Mouse (Mus musculus): ENCODE results near the gene Gm21304. TPM values are rescaled to one million over a fixed set of nuclear protein-coding genes. Genes with fewer than 3 reads are reported as not detected.
"Not testable (repeated sequence)": the region's sequence is repeated elsewhere in the genome, so short reads cannot be mapped to it uniquely, and the experiment has no call there.

Gene Gm21304
- total RNA-seq (2012; rRNA removed), result not detected in 2 replicates
- not detected for polyA plus RNA-seq (2012; ENCODE audit: insufficient read depth in 1 of 2, insufficient read length in 2 of 2, low read depth in 1 of 2, low replicate concordance in 2 of 2, missing spikeins in 1 of 2)

DNA sequence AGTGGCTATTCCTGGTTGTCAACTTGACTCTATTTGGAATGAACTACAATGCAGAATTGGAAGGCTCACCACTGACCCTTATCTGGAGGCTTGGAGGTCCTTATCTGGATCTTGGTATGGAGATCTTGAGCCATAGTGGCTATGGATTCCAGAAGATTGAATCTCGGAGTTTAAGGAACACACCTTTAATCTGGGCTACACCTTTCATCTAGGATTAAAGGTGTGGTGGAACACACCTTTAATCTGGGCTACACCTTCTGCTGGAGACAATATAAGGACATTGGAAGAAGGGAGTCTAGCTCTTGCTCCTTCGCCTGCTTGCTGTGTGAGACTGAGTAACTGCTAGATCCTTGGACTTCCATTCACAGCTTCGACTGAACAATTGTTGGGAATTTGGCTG is at the start of gene Gm21304:
Gene Gm21304 (plus strand): TSS at position 301 of the 400 bp plus-strand sequence.
- H3K27ac ChIP-seq (ENCODE audit: control insufficient read depth, low read depth, low read length); H3K9me3 ChIP-seq (replicated peaks; ENCODE audit: insufficient read depth, low read length); H3K9ac ChIP-seq (ENCODE audit: control insufficient read depth, low read depth, low read length, poor library complexity, severe bottlenecking); DNase-seq (ENCODE audit: low read depth, low spot score); H3K4me3 ChIP-seq (ENCODE audit: control insufficient read depth in 1 of 2, insufficient read depth in 1 of 2, low read depth in 2 of 2, low read length in 2 of 2); H3K36me3 ChIP-seq (ENCODE audit: control insufficient read depth in 1 of 2, insufficient read depth in 2 of 2, low read length in 2 of 2); H3K79me2 ChIP-seq (ENCODE audit: control insufficient read depth, insufficient read depth, low read length, poor library complexity); H3K4me1 ChIP-seq (ENCODE audit: control insufficient read depth in 1 of 2, insufficient read depth in 2 of 2, low read length in 2 of 2); H3K27me3 ChIP-seq (ENCODE audit: control insufficient read depth in 1 of 2, insufficient read depth in 2 of 2, low read length in 2 of 2): not testable (repeated sequence)

DNA sequence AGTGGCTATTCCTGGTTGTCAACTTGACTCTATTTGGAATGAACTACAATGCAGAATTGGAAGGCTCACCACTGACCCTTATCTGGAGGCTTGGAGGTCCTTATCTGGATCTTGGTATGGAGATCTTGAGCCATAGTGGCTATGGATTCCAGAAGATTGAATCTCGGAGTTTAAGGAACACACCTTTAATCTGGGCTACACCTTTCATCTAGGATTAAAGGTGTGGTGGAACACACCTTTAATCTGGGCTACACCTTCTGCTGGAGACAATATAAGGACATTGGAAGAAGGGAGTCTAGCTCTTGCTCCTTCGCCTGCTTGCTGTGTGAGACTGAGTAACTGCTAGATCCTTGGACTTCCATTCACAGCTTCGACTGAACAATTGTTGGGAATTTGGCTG is 25.6 kb upstream of the Gm21304 start, which contains the start of gene Gm21293:
Gene Gm21293 (plus strand): TSS at position 301 of the 400 bp plus-strand sequence.
- H3K27ac ChIP-seq (ENCODE audit: control insufficient read depth, low read depth, low read length); H3K36me3 ChIP-seq (ENCODE audit: control insufficient read depth in 1 of 2, insufficient read depth in 2 of 2, low read length in 2 of 2); DNase-seq (ENCODE audit: low read depth, low spot score); H3K27me3 ChIP-seq (ENCODE audit: control insufficient read depth in 1 of 2, insufficient read depth in 2 of 2, low read length in 2 of 2); H3K9me3 ChIP-seq (replicated peaks; ENCODE audit: insufficient read depth, low read length); H3K9ac ChIP-seq (ENCODE audit: control insufficient read depth, low read depth, low read length, poor library complexity, severe bottlenecking); H3K4me3 ChIP-seq (ENCODE audit: control insufficient read depth in 1 of 2, insufficient read depth in 1 of 2, low read depth in 2 of 2, low read length in 2 of 2); H3K79me2 ChIP-seq (ENCODE audit: control insufficient read depth, insufficient read depth, low read length, poor library complexity); H3K4me1 ChIP-seq (ENCODE audit: control insufficient read depth in 1 of 2, insufficient read depth in 2 of 2, low read length in 2 of 2): not testable (repeated sequence)

DNA sequence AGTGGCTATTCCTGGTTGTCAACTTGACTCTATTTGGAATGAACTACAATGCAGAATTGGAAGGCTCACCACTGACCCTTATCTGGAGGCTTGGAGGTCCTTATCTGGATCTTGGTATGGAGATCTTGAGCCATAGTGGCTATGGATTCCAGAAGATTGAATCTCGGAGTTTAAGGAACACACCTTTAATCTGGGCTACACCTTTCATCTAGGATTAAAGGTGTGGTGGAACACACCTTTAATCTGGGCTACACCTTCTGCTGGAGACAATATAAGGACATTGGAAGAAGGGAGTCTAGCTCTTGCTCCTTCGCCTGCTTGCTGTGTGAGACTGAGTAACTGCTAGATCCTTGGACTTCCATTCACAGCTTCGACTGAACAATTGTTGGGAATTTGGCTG is 17.1 kb upstream of the Gm21304 start, which contains the start of gene Gm6763:
Gene Gm6763 (plus strand): TSS at position 301 of the 400 bp plus-strand sequence.
- H3K9me3 ChIP-seq (replicated peaks; ENCODE audit: insufficient read depth, low read length); H3K9ac ChIP-seq (ENCODE audit: control insufficient read depth, low read depth, low read length, poor library complexity, severe bottlenecking); DNase-seq (ENCODE audit: low read depth, low spot score); H3K36me3 ChIP-seq (ENCODE audit: control insufficient read depth in 1 of 2, insufficient read depth in 2 of 2, low read length in 2 of 2); H3K79me2 ChIP-seq (ENCODE audit: control insufficient read depth, insufficient read depth, low read length, poor library complexity); H3K4me1 ChIP-seq (ENCODE audit: control insufficient read depth in 1 of 2, insufficient read depth in 2 of 2, low read length in 2 of 2); H3K27ac ChIP-seq (ENCODE audit: control insufficient read depth, low read depth, low read length); H3K27me3 ChIP-seq (ENCODE audit: control insufficient read depth in 1 of 2, insufficient read depth in 2 of 2, low read length in 2 of 2); H3K4me3 ChIP-seq (ENCODE audit: control insufficient read depth in 1 of 2, insufficient read depth in 1 of 2, low read depth in 2 of 2, low read length in 2 of 2): not testable (repeated sequence)

DNA sequence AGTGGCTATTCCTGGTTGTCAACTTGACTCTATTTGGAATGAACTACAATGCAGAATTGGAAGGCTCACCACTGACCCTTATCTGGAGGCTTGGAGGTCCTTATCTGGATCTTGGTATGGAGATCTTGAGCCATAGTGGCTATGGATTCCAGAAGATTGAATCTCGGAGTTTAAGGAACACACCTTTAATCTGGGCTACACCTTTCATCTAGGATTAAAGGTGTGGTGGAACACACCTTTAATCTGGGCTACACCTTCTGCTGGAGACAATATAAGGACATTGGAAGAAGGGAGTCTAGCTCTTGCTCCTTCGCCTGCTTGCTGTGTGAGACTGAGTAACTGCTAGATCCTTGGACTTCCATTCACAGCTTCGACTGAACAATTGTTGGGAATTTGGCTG is 8.6 kb upstream of the Gm21304 start, which contains the start of gene Gm8764:
Gene Gm8764 (plus strand): TSS at position 301 of the 400 bp plus-strand sequence.
- not testable (repeated sequence) for H3K27me3 ChIP-seq (ENCODE audit: control insufficient read depth in 1 of 2, insufficient read depth in 2 of 2, low read length in 2 of 2); H3K36me3 ChIP-seq (ENCODE audit: control insufficient read depth in 1 of 2, insufficient read depth in 2 of 2, low read length in 2 of 2)

DNA sequence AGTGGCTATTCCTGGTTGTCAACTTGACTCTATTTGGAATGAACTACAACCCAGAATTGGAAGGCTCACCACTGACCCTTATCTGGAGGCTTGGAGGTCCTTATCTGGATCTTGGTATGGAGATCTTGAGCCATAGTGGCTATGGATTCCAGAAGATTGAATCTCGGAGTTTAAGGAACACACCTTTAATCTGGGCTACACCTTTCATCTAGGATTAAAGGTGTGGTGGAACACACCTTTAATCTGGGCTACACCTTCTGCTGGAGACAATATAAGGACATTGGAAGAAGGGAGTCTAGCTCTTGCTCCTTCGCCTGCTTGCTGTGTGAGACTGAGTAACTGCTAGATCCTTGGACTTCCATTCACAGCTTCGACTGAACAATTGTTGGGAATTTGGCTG is 8.4 kb downstream of the Gm21304 start, which contains the start of gene Gm21312:
Gene Gm21312 (plus strand): TSS at position 301 of the 400 bp plus-strand sequence.
- not testable (repeated sequence) for H3K4me3 ChIP-seq (ENCODE audit: control insufficient read depth in 1 of 2, insufficient read depth in 1 of 2, low read depth in 2 of 2, low read length in 2 of 2); H3K79me2 ChIP-seq (ENCODE audit: control insufficient read depth, insufficient read depth, low read length, poor library complexity); H3K27me3 ChIP-seq (ENCODE audit: control insufficient read depth in 1 of 2, insufficient read depth in 2 of 2, low read length in 2 of 2); H3K27ac ChIP-seq (ENCODE audit: control insufficient read depth, low read depth, low read length); DNase-seq (ENCODE audit: low read depth, low spot score); H3K4me1 ChIP-seq (ENCODE audit: control insufficient read depth in 1 of 2, insufficient read depth in 2 of 2, low read length in 2 of 2); H3K36me3 ChIP-seq (ENCODE audit: control insufficient read depth in 1 of 2, insufficient read depth in 2 of 2, low read length in 2 of 2); H3K9ac ChIP-seq (ENCODE audit: control insufficient read depth, low read depth, low read length, poor library complexity, severe bottlenecking); H3K9me3 ChIP-seq (replicated peaks; ENCODE audit: insufficient read depth, low read length)

More for the DNA sequence above, 8.6 kb upstream of the Gm21304 start, which contains the start of gene Gm8764:
- H3K4me3 ChIP-seq (ENCODE audit: control insufficient read depth in 1 of 2, insufficient read depth in 1 of 2, low read depth in 2 of 2, low read length in 2 of 2); H3K27ac ChIP-seq (ENCODE audit: control insufficient read depth, low read depth, low read length); H3K4me1 ChIP-seq (ENCODE audit: control insufficient read depth in 1 of 2, insufficient read depth in 2 of 2, low read length in 2 of 2); H3K79me2 ChIP-seq (ENCODE audit: control insufficient read depth, insufficient read depth, low read length, poor library complexity); DNase-seq (ENCODE audit: low read depth, low spot score); H3K9ac ChIP-seq (ENCODE audit: control insufficient read depth, low read depth, low read length, poor library complexity, severe bottlenecking); H3K9me3 ChIP-seq (replicated peaks; ENCODE audit: insufficient read depth, low read length): not testable (repeated sequence)

DNA sequence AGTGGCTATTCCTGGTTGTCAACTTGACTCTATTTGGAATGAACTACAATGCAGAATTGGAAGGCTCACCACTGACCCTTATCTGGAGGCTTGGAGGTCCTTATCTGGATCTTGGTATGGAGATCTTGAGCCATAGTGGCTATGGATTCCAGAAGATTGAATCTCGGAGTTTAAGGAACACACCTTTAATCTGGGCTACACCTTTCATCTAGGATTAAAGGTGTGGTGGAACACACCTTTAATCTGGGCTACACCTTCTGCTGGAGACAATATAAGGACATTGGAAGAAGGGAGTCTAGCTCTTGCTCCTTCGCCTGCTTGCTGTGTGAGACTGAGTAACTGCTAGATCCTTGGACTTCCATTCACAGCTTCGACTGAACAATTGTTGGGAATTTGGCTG is 16.9 kb downstream of the Gm21304 start, which contains the start of gene Gm20765:
Gene Gm20765 (plus strand): TSS at position 301 of the 400 bp plus-strand sequence.
- H3K9me3 ChIP-seq (replicated peaks; ENCODE audit: insufficient read depth, low read length); H3K9ac ChIP-seq (ENCODE audit: control insufficient read depth, low read depth, low read length, poor library complexity, severe bottlenecking); DNase-seq (ENCODE audit: low read depth, low spot score); H3K4me3 ChIP-seq (ENCODE audit: control insufficient read depth in 1 of 2, insufficient read depth in 1 of 2, low read depth in 2 of 2, low read length in 2 of 2); H3K36me3 ChIP-seq (ENCODE audit: control insufficient read depth in 1 of 2, insufficient read depth in 2 of 2, low read length in 2 of 2); H3K27me3 ChIP-seq (ENCODE audit: control insufficient read depth in 1 of 2, insufficient read depth in 2 of 2, low read length in 2 of 2); H3K79me2 ChIP-seq (ENCODE audit: control insufficient read depth, insufficient read depth, low read length, poor library complexity); H3K27ac ChIP-seq (ENCODE audit: control insufficient read depth, low read depth, low read length); H3K4me1 ChIP-seq (ENCODE audit: control insufficient read depth in 1 of 2, insufficient read depth in 2 of 2, low read length in 2 of 2): not testable (repeated sequence)

DNA sequence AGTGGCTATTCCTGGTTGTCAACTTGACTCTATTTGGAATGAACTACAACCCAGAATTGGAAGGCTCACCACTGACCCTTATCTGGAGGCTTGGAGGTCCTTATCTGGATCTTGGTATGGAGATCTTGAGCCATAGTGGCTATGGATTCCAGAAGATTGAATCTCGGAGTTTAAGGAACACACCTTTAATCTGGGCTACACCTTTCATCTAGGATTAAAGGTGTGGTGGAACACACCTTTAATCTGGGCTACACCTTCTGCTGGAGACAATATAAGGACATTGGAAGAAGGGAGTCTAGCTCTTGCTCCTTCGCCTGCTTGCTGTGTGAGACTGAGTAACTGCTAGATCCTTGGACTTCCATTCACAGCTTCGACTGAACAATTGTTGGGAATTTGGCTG is 25.4 kb downstream of the Gm21304 start, which contains the start of gene Gm4340:
Gene Gm4340 (plus strand): TSS at position 301 of the 400 bp plus-strand sequence.
- not testable (repeated sequence) for H3K36me3 ChIP-seq (ENCODE audit: control insufficient read depth in 1 of 2, insufficient read depth in 2 of 2, low read length in 2 of 2); H3K27me3 ChIP-seq (ENCODE audit: control insufficient read depth in 1 of 2, insufficient read depth in 2 of 2, low read length in 2 of 2); H3K9me3 ChIP-seq (replicated peaks; ENCODE audit: insufficient read depth, low read length); H3K9ac ChIP-seq (ENCODE audit: control insufficient read depth, low read depth, low read length, poor library complexity, severe bottlenecking); H3K27ac ChIP-seq (ENCODE audit: control insufficient read depth, low read depth, low read length); DNase-seq (ENCODE audit: low read depth, low spot score); H3K4me3 ChIP-seq (ENCODE audit: control insufficient read depth in 1 of 2, insufficient read depth in 1 of 2, low read depth in 2 of 2, low read length in 2 of 2); H3K4me1 ChIP-seq (ENCODE audit: control insufficient read depth in 1 of 2, insufficient read depth in 2 of 2, low read length in 2 of 2); H3K79me2 ChIP-seq (ENCODE audit: control insufficient read depth, insufficient read depth, low read length, poor library complexity)
